Mouse (Mus musculus): ENCODE measurements around the gene Polr3b.
A peak's percentile ranks its signal among the peaks of the same experiment; 100 is the strongest.

The Polr3b gene

DNA sequence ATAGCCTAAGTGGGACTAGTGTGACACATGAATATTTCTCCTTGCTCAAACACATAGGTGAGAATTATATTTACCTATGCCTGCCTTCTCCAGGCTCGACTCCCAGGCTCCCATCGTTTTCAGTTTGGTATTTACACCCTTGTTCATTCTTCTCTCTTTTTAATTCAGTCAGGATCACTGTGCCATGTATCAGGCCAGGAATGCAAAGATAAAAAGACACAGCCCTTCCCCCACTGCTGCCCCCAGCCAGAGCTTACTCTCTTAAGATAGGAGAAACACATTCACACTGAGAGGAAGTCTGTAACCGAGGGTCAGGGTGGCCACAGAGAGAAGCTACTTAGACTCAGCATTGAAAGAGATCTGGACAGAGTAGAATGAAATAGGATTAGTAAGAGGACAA is 10.4 kb upstream of the Polr3b start:
- DNase-seq: no peak

- no peak for DNase-seq
These were observed 9.8 kb upstream of the Polr3b start for GRCm38 (mm10) chr10:84612281-84612680.

GRCm38 (mm10) chr10:84613366-84613765 is 8.7 kb upstream of the Polr3b start:
- no peak for DNase-seq

- no peak for DNase-seq
These were observed 7.0 kb upstream of the Polr3b start for GRCm38 (mm10) chr10:84615076-84615475.

GRCm38 (mm10) chr10:84631182-84631581 is 9.1 kb downstream of the Polr3b start:
- peak in 1 of 2 experiments; percentile 17 for DNase-seq

GRCm38 (mm10) chr10:84632005-84632404 is 9.9 kb downstream of the Polr3b start:
- DNase-seq: no peak

GRCm38 (mm10) chr10:84636656-84637055 is 14.6 kb downstream of the Polr3b start:
- no peak for DNase-seq

DNA sequence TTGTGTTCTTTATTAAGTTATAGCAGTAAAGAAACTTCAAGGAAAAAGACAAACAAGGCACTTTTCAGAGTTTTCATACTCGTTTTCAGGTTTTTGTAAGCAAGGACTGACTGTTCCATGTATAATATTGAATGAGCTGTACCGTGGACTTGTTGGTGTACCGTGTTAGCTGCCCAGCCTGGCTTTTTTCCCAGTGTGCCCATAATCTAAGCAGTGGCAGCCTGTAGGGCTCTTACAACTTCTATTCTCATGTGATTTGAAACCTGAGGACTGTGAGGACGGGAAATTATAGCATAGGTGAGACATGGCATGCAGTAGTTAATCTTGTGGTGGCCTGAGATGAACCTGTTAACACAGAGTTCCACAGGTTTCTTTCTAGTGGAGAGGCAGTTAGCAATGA is 16.3 kb downstream of the Polr3b start:
- DNase-seq: no peak

DNA sequence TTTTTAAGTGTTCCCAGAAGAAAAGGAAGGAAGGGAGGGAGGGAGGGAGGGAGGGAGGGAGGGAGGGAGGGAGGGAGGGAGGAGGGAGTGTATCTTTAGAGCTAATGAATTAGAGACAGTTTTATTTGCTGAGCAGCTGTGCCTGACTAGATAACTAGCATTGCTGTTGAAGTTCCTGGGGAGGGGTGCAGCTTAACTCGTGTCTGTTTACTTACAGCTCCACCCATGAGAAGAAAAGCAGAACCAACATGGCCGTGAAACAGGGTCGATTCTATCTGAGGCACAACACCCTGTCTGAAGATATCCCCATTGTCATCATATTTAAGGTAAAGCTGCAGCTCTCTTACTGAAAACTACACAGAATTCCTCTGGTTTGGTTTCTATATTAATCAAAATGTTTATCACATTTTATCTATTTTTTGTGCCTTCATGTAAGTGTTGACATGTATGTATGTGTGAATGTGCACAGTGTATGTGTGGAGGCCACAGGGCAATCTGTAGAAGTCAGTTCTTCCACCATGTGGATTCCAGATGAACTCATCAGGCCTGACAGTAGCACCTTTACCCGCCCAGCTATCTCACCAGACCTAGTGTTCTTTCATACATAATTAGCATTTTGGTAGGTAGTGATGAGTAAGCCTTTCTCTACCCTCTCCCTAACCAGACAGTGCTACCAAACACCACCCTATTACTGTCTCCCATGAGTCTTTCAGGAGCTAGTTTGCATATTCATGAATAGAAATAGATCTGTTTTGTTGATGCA is 17.6 kb downstream of the Polr3b start:
- no peak for DNase-seq

- DNase-seq: no peak
These were observed 18.8 kb downstream of the Polr3b start for GRCm38 (mm10) chr10:84640861-84641260.

DNA sequence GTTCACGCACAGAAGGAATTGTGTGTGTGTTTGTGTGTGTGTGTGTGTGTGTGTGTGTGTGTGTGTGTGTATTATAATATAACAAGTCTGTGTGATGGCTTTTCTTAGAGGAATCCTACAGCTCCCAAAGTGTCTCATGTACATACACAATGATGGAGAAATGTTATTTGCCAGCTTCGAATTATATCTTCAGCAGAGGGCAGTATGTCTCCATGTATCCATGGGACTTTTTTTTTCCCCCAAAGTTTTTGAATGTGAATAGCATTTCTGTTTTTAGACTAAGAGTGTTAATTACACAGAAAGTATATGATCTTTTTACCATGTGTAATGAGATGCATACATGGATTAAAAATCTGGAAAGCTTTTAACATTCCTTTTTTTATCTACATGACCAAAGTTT is 19.5 kb downstream of the Polr3b start:
- DNase-seq: no peak

GRCm38 (mm10) chr10:84645940-84646339 is 23.8 kb downstream of the Polr3b start:
- DNase-seq: no peak

DNA sequence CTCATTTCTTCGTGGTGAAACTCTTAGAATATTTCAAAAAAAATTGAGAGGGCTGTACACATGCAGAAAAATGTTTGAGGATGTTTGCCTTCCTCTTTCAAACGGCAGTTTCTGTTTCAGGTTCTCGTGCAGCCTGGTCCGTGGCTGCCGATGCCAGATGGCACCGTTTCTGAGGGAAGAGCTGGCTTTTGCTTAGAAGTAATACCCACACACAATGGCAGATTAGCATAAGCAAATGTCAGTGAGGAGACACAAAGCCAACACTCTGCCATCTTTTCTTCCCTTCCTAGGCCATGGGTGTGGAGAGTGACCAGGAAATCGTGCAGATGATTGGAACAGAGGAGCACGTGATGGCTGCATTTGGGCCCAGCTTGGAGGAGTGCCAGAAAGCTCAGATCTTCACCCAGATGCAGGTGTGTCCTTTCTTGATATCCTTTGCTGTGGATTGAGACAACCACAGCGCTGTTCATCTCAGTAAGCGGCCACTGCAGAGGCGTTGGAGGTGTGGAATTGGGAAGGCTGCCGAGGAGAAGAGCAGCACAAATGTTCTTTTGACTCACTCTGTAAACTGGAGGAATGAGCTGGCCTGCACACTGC is 24.5 kb downstream of the Polr3b start:
- peak; percentile 38 to 44 for DNase-seq

- no peak for DNase-seq
These were observed 25.2 kb downstream of the Polr3b start for GRCm38 (mm10) chr10:84647264-84647663.

DNA sequence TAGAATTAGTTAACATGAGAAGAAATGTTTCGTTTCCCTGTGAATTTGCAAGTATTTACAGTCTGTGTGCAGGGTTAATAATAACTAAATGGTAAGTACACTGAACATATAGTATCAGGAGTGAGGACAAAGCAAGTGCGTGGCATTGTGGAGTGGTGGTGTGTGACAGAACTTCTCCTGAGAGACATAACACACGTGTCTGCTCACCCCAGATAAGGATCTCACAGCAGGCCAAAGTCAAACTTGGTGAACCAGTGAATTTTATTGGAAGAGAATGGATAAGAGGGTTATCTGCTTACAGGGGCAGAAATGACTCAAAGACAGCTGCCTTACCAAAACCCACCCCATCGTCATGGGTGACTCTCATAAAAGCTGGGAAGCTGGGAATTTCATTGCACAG is 26.8 kb downstream of the Polr3b start:
- DNase-seq: no peak

DNA sequence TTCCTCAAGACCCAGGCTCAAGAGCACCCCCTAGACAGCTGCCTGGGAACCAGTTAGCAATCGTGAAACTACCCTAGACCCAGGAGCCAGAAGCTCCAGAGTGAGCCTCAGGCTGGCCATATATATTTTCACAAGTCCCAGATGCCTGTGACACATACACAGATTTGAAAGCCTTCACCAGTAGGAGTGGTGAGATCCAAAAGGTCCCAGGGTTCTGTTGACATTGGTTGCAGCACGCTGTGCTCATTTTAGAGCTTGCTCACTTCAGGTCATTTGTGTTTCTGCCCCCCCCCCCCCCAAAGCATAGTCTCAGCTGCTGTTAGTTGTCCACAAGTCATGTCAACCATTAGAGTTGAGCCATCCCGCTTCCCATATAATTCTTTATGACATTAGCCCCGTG is 31.9 kb downstream of the Polr3b start:
- DNase-seq: no peak

- DNase-seq: no peak
These were observed 32.6 kb downstream of the Polr3b start for GRCm38 (mm10) chr10:84654731-84655130.

GRCm38 (mm10) chr10:84656618-84657017 is 34.5 kb downstream of the Polr3b start:
- DNase-seq: peak; percentile 64 to 72

- peak in 1 of 2 experiments; percentile 27 for DNase-seq
These were observed 35.5 kb downstream of the Polr3b start for GRCm38 (mm10) chr10:84657437-84658087.

- DNase-seq: no peak
These were observed 36.2 kb downstream of the Polr3b start for GRCm38 (mm10) chr10:84658088-84658848.

- DNase-seq: no peak
These were observed 37.2 kb downstream of the Polr3b start for GRCm38 (mm10) chr10:84659281-84659680.

GRCm38 (mm10) chr10:84662138-84662537 is 40.0 kb downstream of the Polr3b start:
- no peak for DNase-seq

- no peak for DNase-seq
These were observed 43.7 kb downstream of the Polr3b start for GRCm38 (mm10) chr10:84665713-84666260.
